ENCODE assay signal across 18 mouse cellular contexts in genomic region chr16:38763508-38763907, GRCm38 (mm10). TPM values are rescaled to one million over a fixed set of nuclear protein-coding genes. Genes with fewer than 3 reads are reported as not detected.
DNase-seq lines count a peak whose midpoint lies in the region; ATAC-seq and TF ChIP-seq lines count a peak whose summit lies in the region.
"Had no signal": no experiment of that assay in that cellular context is flagged by ENCODE, and none has a peak within 500 bp of the region (broad histone marks: within the 10 kb centered on the region; RNA-seq: fewer than 3 reads in every experiment).

No protein-coding gene starts in this region.

- peaks cover 4% of the 10 kb centered on the region; the same call in 1 of the 2 replicates for H3K4me1 ChIP-seq in kidney, adult 2 months (ENCODE audit: control insufficient read depth, insufficient read depth, low read length)
- peaks cover 2% of the 10 kb centered on the region; the same call in 1 of the 2 replicates for H3K4me1 ChIP-seq in liver, postnatal 0 days (ENCODE audit: insufficient read depth)
- H3K4me1 ChIP-seq in liver, embryonic 12.5 days: peaks cover 5% of the 10 kb centered on the region; the same call in 1 of the 2 replicates
- peaks cover 33% of the 10 kb centered on the region for H3K4me1 ChIP-seq in heart, embryonic 13.5 days
- H3K4me1 ChIP-seq in midbrain, embryonic 14.5 days (ENCODE audit: control insufficient read depth, insufficient read depth, low read length): no peaks in the 10 kb centered on the region
- H3K4me1 ChIP-seq: forebrain, embryonic 15.5 days; neural tube, embryonic 12.5 days had no signal

- TF ChIP-seq POLR2A in kidney, adult 2 months (IDR thresholded peaks at IDR 0.05; ENCODE audit: low read depth, low read length): no peak

- WGBS in kidney, adult 2 months: 73% methylated on average over 4 of the region's 4 CpGs
- WGBS in liver, postnatal 0 days (ENCODE audit: insufficient replicate concordance): 41% methylated on average over 4 of the region's 4 CpGs
- 32% methylated on average over 4 of the region's 4 CpGs for WGBS in liver, embryonic 12.5 days (ENCODE audit: insufficient replicate concordance)
- WGBS in heart, embryonic 13.5 days: 66% methylated on average over 4 of the region's 4 CpGs
- WGBS in midbrain, embryonic 14.5 days: 88% methylated on average over 4 of the region's 4 CpGs

- TF ChIP-seq CTCF in kidney, adult 2 months (conservative IDR thresholded peaks at IDR 0.05; ENCODE audit: insufficient read depth, insufficient read length, low read depth, low read length): no peak
- no peak for TF ChIP-seq CTCF in liver, postnatal 0 days (IDR thresholded peaks at IDR 0.05; ENCODE audit: low read depth)

- no peak overlapping the region for H3K4me3 ChIP-seq in kidney, adult 2 months (ENCODE audit: insufficient read depth, low read depth, low read length)
- H3K4me3 ChIP-seq in liver, postnatal 0 days (ENCODE audit: low read depth, low read length): no peak overlapping the region
- H3K4me3 ChIP-seq in liver, embryonic 12.5 days: no peak overlapping the region
- no peak overlapping the region for H3K4me3 ChIP-seq in heart, embryonic 13.5 days
- H3K4me3 ChIP-seq in midbrain, embryonic 14.5 days (replicated peaks; ENCODE audit: low read depth, low read length): no peak overlapping the region
- H3K4me3 ChIP-seq: embryonic facial prominence, embryonic 10.5 days; erythroblast, embryonic 14.5 days; forebrain, embryonic 15.5 days; left cerebral cortex, adult 2 months; neural tube, embryonic 12.5 days had no signal

- no peaks in the 10 kb centered on the region for H3K36me3 ChIP-seq in kidney, adult 2 months (ENCODE audit: control insufficient read depth, insufficient read depth, low read length)
- H3K36me3 ChIP-seq in liver, postnatal 0 days (replicated peaks; ENCODE audit: insufficient read depth, low read length): no peaks in the 10 kb centered on the region; the same call in 1 of the 2 replicates
- peaks cover 6% of the 10 kb centered on the region; the same call in 1 of the 2 replicates for H3K36me3 ChIP-seq in liver, embryonic 12.5 days
- H3K36me3 ChIP-seq in heart, embryonic 13.5 days: peaks cover 57% of the 10 kb centered on the region
- H3K36me3 ChIP-seq in midbrain, embryonic 14.5 days (ENCODE audit: control insufficient read depth, insufficient read depth, low read length): peaks cover 37% of the 10 kb centered on the region

- no peak overlapping the region for H3K9ac ChIP-seq in liver, postnatal 0 days (replicated peaks)
- no peak overlapping the region for H3K9ac ChIP-seq in liver, embryonic 12.5 days
- no peak overlapping the region for H3K9ac ChIP-seq in heart, embryonic 13.5 days
- no peak overlapping the region for H3K9ac ChIP-seq in midbrain, embryonic 14.5 days (replicated peaks; ENCODE audit: low read length)
- H3K9ac ChIP-seq: forebrain, embryonic 15.5 days; neural tube, embryonic 12.5 days had no signal

- ATAC-seq in liver, postnatal 0 days: no peak
- no peak for ATAC-seq in liver, embryonic 12.5 days
- ATAC-seq in heart, embryonic 13.5 days (ENCODE audit: extremely low read depth, insufficient number of reproducible peaks, low FRiP score, low TSS enrichment): no peak
- no peak for ATAC-seq in midbrain, embryonic 14.5 days (ENCODE audit: low FRiP score, low TSS enrichment)
- ATAC-seq: forebrain, embryonic 15.5 days; hindbrain, postnatal 0 days; midbrain, embryonic 16.5 days had no signal

- DNase-seq in kidney, adult 2 months: no peak
- DNase-seq in kidney, adult 11 months: no peak
- no peak for DNase-seq in liver, postnatal 0 days
- DNase-seq in midbrain, embryonic 14.5 days: no peak
- no peak for DNase-seq in adipocyte (ENCODE audit: low spot score)
- DNase-seq: adrenal gland, postnatal 10 days; cerebellum, adult 9-11 months; lung, adult 2 months; lung, postnatal 4 days had no signal

- no peak for TF ChIP-seq EP300 in liver, postnatal 0 days (IDR thresholded peaks at IDR 0.05; ENCODE audit: low read depth)

- no peaks in the 10 kb centered on the region for H3K9me3 ChIP-seq in liver, postnatal 0 days (ENCODE audit: low read length)
- H3K9me3 ChIP-seq in liver, embryonic 12.5 days (replicated peaks): no peaks in the 10 kb centered on the region
- no peaks in the 10 kb centered on the region for H3K9me3 ChIP-seq in heart, embryonic 13.5 days
- H3K9me3 ChIP-seq in midbrain, embryonic 14.5 days (ENCODE audit: control insufficient read depth, low read length): no peaks in the 10 kb centered on the region
- H3K9me3 ChIP-seq: embryonic facial prominence, embryonic 10.5 days; forebrain, embryonic 15.5 days; neural tube, embryonic 12.5 days had no signal

- H3K27ac ChIP-seq in kidney, adult 2 months (ENCODE audit: insufficient read depth, low read depth, low read length): 0 out of 2 replicates have a peak overlapping the region, but pooled peaks have one; percentile 17
- peak overlapping the region; percentile 64 for H3K27ac ChIP-seq in liver, postnatal 0 days (ENCODE audit: low read depth)
- H3K27ac ChIP-seq in liver, embryonic 12.5 days: no peak overlapping the region
- H3K27ac ChIP-seq in heart, embryonic 13.5 days (replicated peaks): peak overlapping the region; percentile 64
- no peak overlapping the region for H3K27ac ChIP-seq in midbrain, embryonic 14.5 days (replicated peaks; ENCODE audit: low read depth, low read length)
- H3K27ac ChIP-seq: embryonic facial prominence, embryonic 10.5 days; forebrain, embryonic 15.5 days; hindbrain, postnatal 0 days; left cerebral cortex, adult 2 months; neural tube, embryonic 12.5 days had no signal

- no peaks in the 10 kb centered on the region for H3K27me3 ChIP-seq in kidney, adult 2 months (replicated peaks; ENCODE audit: control insufficient read depth, insufficient read depth, low read length)
- H3K27me3 ChIP-seq in liver, postnatal 0 days (ENCODE audit: insufficient read depth, low read length): 0 out of 2 replicates have a peak, but pooled peaks cover 3% of the 10 kb centered on the region
- H3K27me3 ChIP-seq in liver, embryonic 12.5 days (replicated peaks): peaks cover 36% of the 10 kb centered on the region
- H3K27me3 ChIP-seq in heart, embryonic 13.5 days (replicated peaks): no peaks in the 10 kb centered on the region
- H3K27me3 ChIP-seq in midbrain, embryonic 14.5 days (ENCODE audit: control insufficient read depth, insufficient read depth, low read length): no peaks in the 10 kb centered on the region
- H3K27me3 ChIP-seq: forebrain, embryonic 15.5 days; neural tube, embryonic 12.5 days had no signal

- H3K4me2 ChIP-seq in liver, postnatal 0 days (ENCODE audit: low read depth, low read length): no peak overlapping the region
- H3K4me2 ChIP-seq in liver, embryonic 12.5 days: no peak overlapping the region
- H3K4me2 ChIP-seq in heart, embryonic 13.5 days: no peak overlapping the region
- no peak overlapping the region for H3K4me2 ChIP-seq in midbrain, embryonic 14.5 days (ENCODE audit: low read length)
- H3K4me2 ChIP-seq: forebrain, embryonic 15.5 days; neural tube, embryonic 12.5 days had no signal

RNA-seq across cellular contexts. Expression of gene B4galt4, which starts 21.4 kb away (rescaled TPM):
- polyA plus RNA-seq in kidney, adult 2 months (2012; rRNA removed): 5.0 and 5.4 TPM in 2 replicates
- 3.0 and 3.4 TPM in 2 replicates for polyA plus RNA-seq in liver, postnatal 0 days (2015; fragmentation: Nextera tagmentation; extraction: Ambion mirVana)
- 4.7 and 5.7 TPM in 2 replicates for polyA plus RNA-seq in liver, embryonic 12.5 days (2016; fragmentation: Nextera tagmentation; extraction: Ambion mirVana)
- 26.9 and 27.3 TPM in 2 replicates for polyA plus RNA-seq in heart, embryonic 13.5 days (2015; fragmentation: Nextera tagmentation; extraction: Ambion mirVana)
- 29.6 and 31.9 TPM in 2 replicates for polyA plus RNA-seq in midbrain, embryonic 14.5 days (2014; fragmentation: Nextera tagmentation; extraction: Ambion mirVana)
- polyA plus RNA-seq: erythroblast, embryonic 14.5 days had no signal

RNA-seq across cellular contexts. Expression of gene Upk1b, which starts 36.6 kb away (rescaled TPM):
- polyA plus RNA-seq in kidney, adult 2 months (2012; rRNA removed): 5.3 and 7.4 TPM in 2 replicates
- 2.6 and 2.8 TPM in 2 replicates for polyA plus RNA-seq in liver, postnatal 0 days (2015; fragmentation: Nextera tagmentation; extraction: Ambion mirVana)
- 2.4 and 2.5 TPM in 2 replicates for polyA plus RNA-seq in liver, embryonic 12.5 days (2016; fragmentation: Nextera tagmentation; extraction: Ambion mirVana)
- polyA plus RNA-seq in heart, embryonic 13.5 days (2015; fragmentation: Nextera tagmentation; extraction: Ambion mirVana): 17.4 and 19.3 TPM in 2 replicates
- 0.36 TPM in 1 of 2 replicates, not detected in the other for polyA plus RNA-seq in midbrain, embryonic 14.5 days (2014; fragmentation: Nextera tagmentation; extraction: Ambion mirVana)
- polyA plus RNA-seq: erythroblast, embryonic 14.5 days; forebrain, embryonic 15.5 days had no signal

RNA-seq across cellular contexts. Expression of gene Arhgap31, which starts 50.4 kb away (rescaled TPM):
- polyA plus RNA-seq in kidney, adult 2 months (2012; rRNA removed): 5.8 and 6.9 TPM in 2 replicates
- 1.6 and 1.7 TPM in 2 replicates for polyA plus RNA-seq in liver, postnatal 0 days (2015; fragmentation: Nextera tagmentation; extraction: Ambion mirVana)
- 3.5 and 4.0 TPM in 2 replicates for polyA plus RNA-seq in liver, embryonic 12.5 days (2016; fragmentation: Nextera tagmentation; extraction: Ambion mirVana)
- polyA plus RNA-seq in heart, embryonic 13.5 days (2015; fragmentation: Nextera tagmentation; extraction: Ambion mirVana): 26.2 and 27.9 TPM in 2 replicates
- 2.0 and 6.3 TPM in 2 replicates for polyA plus RNA-seq in midbrain, embryonic 14.5 days (2014; fragmentation: Nextera tagmentation; extraction: Ambion mirVana)

Comparison
In these comparisons a context has a peak if more than half of its experiments do, and no peak if none do; other contexts are left out.
1. H3K27ac ChIP-seq: peak in kidney, adult 2 months (single experiment), liver, postnatal 0 days (single experiment) and heart, embryonic 13.5 days (single experiment); none in liver, embryonic 12.5 days (single experiment) and midbrain, embryonic 14.5 days (single experiment).